Mouse (Mus musculus) C2C12 (cell line): ENCODE data around the gene Tceal8. TPM values are rescaled to one million over a fixed set of nuclear protein-coding genes. Genes with fewer than 3 reads are reported as not detected.

Experiments
- H3K27me3 ChIP-seq: one replicate; pipeline ENCODE4 v1.6.1; 2011; ENCODE audit not compliant: control insufficient read depth, insufficient read depth, insufficient read length
- H3K36me3 ChIP-seq: one replicate; pipeline ENCODE4 v1.6.1; 2011; ENCODE audit not compliant: control insufficient read depth, insufficient read depth
- H3K4me3 ChIP-seq: one replicate; pipeline ENCODE4 v1.5.1; 2011; ENCODE audit warnings: mild to moderate bottlenecking, control low read depth; ENCODE audit not compliant: poor library complexity, insufficient read depth, severe bottlenecking
- H3K79me2 ChIP-seq: one replicate; pipeline ENCODE4 v1.6.1; 2011; ENCODE audit not compliant: control insufficient read depth, insufficient read depth
- H3K79me3 ChIP-seq: one replicate; pipeline ENCODE4 v1.6.1; 2011; ENCODE audit warnings: low read depth, control low read depth
- H3ac ChIP-seq: one replicate; pipeline ENCODE3; 2011; ENCODE audit warnings: low read depth; ENCODE audit not compliant: control insufficient read depth, insufficient read length
- CEBPB ChIP-seq: IDR thresholded peaks from one replicate; pipeline ENCODE4 v1.6.1; 2011; ENCODE audit warnings: low read depth, mild to moderate bottlenecking, control low read depth, moderate library complexity
- CTCF ChIP-seq: IDR thresholded peaks from one replicate; pipeline ENCODE4 v1.5.1; 2011; ENCODE audit not compliant: control insufficient read depth, insufficient read depth, insufficient read length
- FOSL1 ChIP-seq: IDR thresholded peaks from one replicate; pipeline ENCODE4 v1.8.0; 2011; ENCODE audit warnings: mild to moderate bottlenecking, low read length; ENCODE audit not compliant: poor library complexity, insufficient read depth, severe bottlenecking
- MAX ChIP-seq: IDR thresholded peaks from one replicate; pipeline ENCODE4 v1.6.1; 2011; ENCODE audit warnings: mild to moderate bottlenecking, control low read depth
- MYOD1 ChIP-seq: IDR thresholded peaks from one replicate; pipeline ENCODE4 v1.6.1; 2011; ENCODE audit warnings: low read depth; ENCODE audit not compliant: control insufficient read depth, insufficient read length
- MYOG ChIP-seq: IDR thresholded peaks from one replicate; pipeline ENCODE4 v1.6.1; 2011; ENCODE audit not compliant: control insufficient read depth, insufficient read length; ENCODE audit errors: extremely low read depth
- USF1 ChIP-seq: IDR thresholded peaks from one replicate; pipeline ENCODE4 v1.6.1; 2011; ENCODE audit warnings: low read depth, mild to moderate bottlenecking, control low read depth, moderate library complexity
- polyA plus RNA-seq: library from polyadenylated mRNA; unstranded; fragments of >200 nt; fragmentation: generic; extraction: Trizol; gene quantifications from one replicate; pipeline ENCODE4 v1.2.1, GENCODE M21; 2012; ENCODE audit warnings: missing spikeins

The Tceal8 gene
- polyA plus RNA-seq, 1 experiment = 58.1 TPM

- TF ChIP-seq MYOD1 (no peak), CEBPB (no peak), FOSL1 (no peak)
- Histone ChIP-seq H3K27me3 (no peaks in the 10 kb centered on the region), H3K79me3 (no peaks in the 10 kb centered on the region)
Measured at GRCm38 (mm10) chrX:136203257-136203656, 31.1 kb upstream of the Tceal8 start.

GRCm38 (mm10) chrX:136196873-136197272, 24.7 kb upstream of the Tceal8 start:
- Histone ChIP-seq H3K79me3 (no peaks in the 10 kb centered on the region), H3K27me3 (no peaks in the 10 kb centered on the region), H3K4me3 (no peak overlapping the region), H3K36me3 (no peaks in the 10 kb centered on the region), H3ac (no peak overlapping the region), H3K79me2 (no peaks in the 10 kb centered on the region)
- TF ChIP-seq MYOG (no peak), CEBPB (no peak), USF1 (no peak), CTCF (no peak), MAX (no peak), MYOD1 (no peak), FOSL1 (no peak)

More at GRCm38 (mm10) chrX:136203257-136203656, 31.1 kb upstream of the Tceal8 start:
- H3K4me3 ChIP-seq = no peak overlapping the region
- no peak overlapping the region for H3ac ChIP-seq
- no peaks in the 10 kb centered on the region for H3K36me3 ChIP-seq
- no peaks in the 10 kb centered on the region for H3K79me2 ChIP-seq

- TF ChIP-seq CTCF (no peak), MYOD1 (no peak), MAX (no peak), FOSL1 (no peak), MYOG (no peak), USF1 (no peak), CEBPB (no peak)
- Histone ChIP-seq H3K27me3 (no peaks in the 10 kb centered on the region), H3ac (no peak overlapping the region), H3K4me3 (no peak overlapping the region), H3K79me2 (no peaks in the 10 kb centered on the region), H3K79me3 (no peaks in the 10 kb centered on the region), H3K36me3 (no peaks in the 10 kb centered on the region)
Measured at GRCm38 (mm10) chrX:136195193-136195944, 23.2 kb upstream of the Tceal8 start.

GRCm38 (mm10) chrX:136183107-136183506, 11.0 kb upstream of the Tceal8 start:
- H3ac ChIP-seq = no peak overlapping the region
- H3K79me3 ChIP-seq = no peaks in the 10 kb centered on the region
- H3K4me3 ChIP-seq = no peak overlapping the region
- TF ChIP-seq FOSL1 (no peak), MYOG (no peak), CTCF (no peak), MAX (no peak), CEBPB (no peak), MYOD1 (no peak), USF1 (no peak)
- H3K79me2 ChIP-seq = no peaks in the 10 kb centered on the region
- H3K27me3 ChIP-seq = no peaks in the 10 kb centered on the region
- no peaks in the 10 kb centered on the region for H3K36me3 ChIP-seq

- Histone ChIP-seq H3ac (no peak overlapping the region), H3K79me2 (no peaks in the 10 kb centered on the region), H3K27me3 (no peaks in the 10 kb centered on the region), H3K79me3 (no peaks in the 10 kb centered on the region), H3K36me3 (no peaks in the 10 kb centered on the region), H3K4me3 (no peak overlapping the region)
- no peak for TF ChIP-seq MYOG
Measured at GRCm38 (mm10) chrX:136180897-136181553, 8.9 kb upstream of the Tceal8 start.

GRCm38 (mm10) chrX:136172786-136173185, 644 bp upstream of the Tceal8 start:
- Histone ChIP-seq H3ac (no peak overlapping the region), H3K36me3 (peaks cover 12% of the 10 kb centered on the region), H3K79me3 (peaks cover 11% of the 10 kb centered on the region), H3K79me2 (peaks cover 9% of the 10 kb centered on the region), H3K27me3 (no peaks in the 10 kb centered on the region), H3K4me3 (peak overlapping the region; percentile 32)
- TF ChIP-seq MYOD1 (no peak), CTCF (no peak), CEBPB (no peak), FOSL1 (no peak), USF1 (no peak), MAX (no peak), MYOG (no peak)
